Mouse (Mus musculus) kidney, postnatal 0 days (tissue): ENCODE data around the gene 1700011L22Rik. TPM values are rescaled to one million over a fixed set of nuclear protein-coding genes. Genes with fewer than 3 reads are reported as not detected.

ENCODE experiments used
- ATAC-seq: fragments of 200-750 bp; cut with Nextera tagmentation; replicated peaks from 2 replicates; pipeline ENCODE4 v1.8.0; 2017; ENCODE audit warnings: low read depth, moderate number of reproducible peaks, moderate TSS enrichment, moderate library complexity; ENCODE audit not compliant: low FRiP score
- DNase-seq: peaks from one replicate; pipeline ENCODE4 v3.0.0-alpha.2; 2016; ENCODE audit warnings: low spot score
- H3K27ac ChIP-seq: fragments of 300-500 bp; sonication (generic); 2 replicates; pipeline ENCODE4 v1.5.1; 2014; ENCODE audit warnings: mild to moderate bottlenecking
- H3K27me3 ChIP-seq: fragments of 300-500 bp; sonication (generic); 2 replicates; pipeline ENCODE4 v1.6.1; 2014; ENCODE audit warnings: low read length, mixed read lengths; ENCODE audit not compliant: insufficient read depth
- H3K36me3 ChIP-seq: fragments of 300-500 bp; sonication (generic); 2 replicates; pipeline ENCODE4 v1.6.1; 2014; ENCODE audit warnings: low read length, mixed read lengths; ENCODE audit not compliant: insufficient read depth
- H3K4me1 ChIP-seq: fragments of 300-500 bp; sonication (generic); replicated peaks from 2 replicates; pipeline ENCODE4 v1.6.1; 2014; ENCODE audit warnings: antibody characterized with exemption, low read length, mixed read lengths; ENCODE audit not compliant: insufficient read depth
- H3K4me2 ChIP-seq: fragments of 300-500 bp; sonication (generic); 2 replicates; pipeline ENCODE4 v1.6.1; 2014; ENCODE audit warnings: mild to moderate bottlenecking, low read length, moderate library complexity, mixed read lengths
- H3K4me3 ChIP-seq: fragments of 300-500 bp; sonication (generic); replicated peaks from 2 replicates; pipeline ENCODE4 v1.5.1; 2014; ENCODE audit warnings: low read depth, low read length
- H3K9ac ChIP-seq: fragments of 300-500 bp; sonication (generic); 2 replicates; pipeline ENCODE4 v1.6.1; 2014; ENCODE audit warnings: low read depth, low read length
- H3K9me3 ChIP-seq: fragments of 300-500 bp; sonication (generic); replicated peaks from 2 replicates; pipeline ENCODE4 v1.6.1; 2016; ENCODE audit warnings: low read length, inconsistent platforms, mixed read lengths
- CTCF ChIP-seq: IDR thresholded peaks from 2 replicates; pipeline ENCODE4 v1.5.1; 2016; ENCODE audit warnings: antibody characterized with exemption, low read depth, mild to moderate bottlenecking, moderate library complexity
- WGBS: fragments of 180-500 bp; shearing (Covaris S2); extraction: QIAGEN DNeasy Blood & Tissue Kit; methylation state at CpG from one replicate; pipeline ENCODE4 v1.1.7; 2014; 5-methylcytosine and 5-hydroxymethylcytosine counted together
- polyA plus RNA-seq: library from polyadenylated mRNA; unstranded; fragments of >200 nt; fragmentation: Nextera tagmentation; extraction: Ambion mirVana; gene quantifications from 2 replicates; pipeline ENCODE4 v1.2.1, GENCODE M21; 2015

The 1700011L22Rik gene
- polyA plus RNA-seq, 1 experiment from 2014 or later: not detected

- H3K4me2 ChIP-seq: no peak overlapping the region
- DNase-seq: no peak
- H3K4me1 ChIP-seq: peaks cover 25% of the 10 kb centered on the region
- H3K36me3 ChIP-seq: no peaks in the 10 kb centered on the region
- H3K27ac ChIP-seq: no peak overlapping the region
- no peak overlapping the region for H3K4me3 ChIP-seq
- 54% methylated on average over 9 of the region's 9 CpGs for WGBS
- no peaks in the 10 kb centered on the region for H3K9me3 ChIP-seq
- H3K9ac ChIP-seq: no peak overlapping the region
- ATAC-seq: no peak
- H3K27me3 ChIP-seq: no peaks in the 10 kb centered on the region
- no peak for TF ChIP-seq CTCF
Measured at GRCm38 (mm10) chr8:79211630-79212029, 36.7 kb downstream of the 1700011L22Rik start.

- peak overlapping the region; percentile 29 for H3K4me3 ChIP-seq
- peak; percentile 72 for DNase-seq
- peak overlapping the region; percentile 62 for H3K9ac ChIP-seq
- no peaks in the 10 kb centered on the region for H3K36me3 ChIP-seq
- peak overlapping the region; percentile 87 for H3K27ac ChIP-seq
- H3K27me3 ChIP-seq: no peaks in the 10 kb centered on the region
- WGBS: 8% methylated on average over 27 of the region's 27 CpGs
- ATAC-seq: peak; percentile 60
- no peaks in the 10 kb centered on the region for H3K9me3 ChIP-seq
- TF ChIP-seq CTCF: no peak
- H3K4me1 ChIP-seq: peaks cover 25% of the 10 kb centered on the region
- peak overlapping the region; percentile 73 for H3K4me2 ChIP-seq
Measured at GRCm38 (mm10) chr8:79209641-79210358, 38.6 kb downstream of the 1700011L22Rik start.

DNA sequence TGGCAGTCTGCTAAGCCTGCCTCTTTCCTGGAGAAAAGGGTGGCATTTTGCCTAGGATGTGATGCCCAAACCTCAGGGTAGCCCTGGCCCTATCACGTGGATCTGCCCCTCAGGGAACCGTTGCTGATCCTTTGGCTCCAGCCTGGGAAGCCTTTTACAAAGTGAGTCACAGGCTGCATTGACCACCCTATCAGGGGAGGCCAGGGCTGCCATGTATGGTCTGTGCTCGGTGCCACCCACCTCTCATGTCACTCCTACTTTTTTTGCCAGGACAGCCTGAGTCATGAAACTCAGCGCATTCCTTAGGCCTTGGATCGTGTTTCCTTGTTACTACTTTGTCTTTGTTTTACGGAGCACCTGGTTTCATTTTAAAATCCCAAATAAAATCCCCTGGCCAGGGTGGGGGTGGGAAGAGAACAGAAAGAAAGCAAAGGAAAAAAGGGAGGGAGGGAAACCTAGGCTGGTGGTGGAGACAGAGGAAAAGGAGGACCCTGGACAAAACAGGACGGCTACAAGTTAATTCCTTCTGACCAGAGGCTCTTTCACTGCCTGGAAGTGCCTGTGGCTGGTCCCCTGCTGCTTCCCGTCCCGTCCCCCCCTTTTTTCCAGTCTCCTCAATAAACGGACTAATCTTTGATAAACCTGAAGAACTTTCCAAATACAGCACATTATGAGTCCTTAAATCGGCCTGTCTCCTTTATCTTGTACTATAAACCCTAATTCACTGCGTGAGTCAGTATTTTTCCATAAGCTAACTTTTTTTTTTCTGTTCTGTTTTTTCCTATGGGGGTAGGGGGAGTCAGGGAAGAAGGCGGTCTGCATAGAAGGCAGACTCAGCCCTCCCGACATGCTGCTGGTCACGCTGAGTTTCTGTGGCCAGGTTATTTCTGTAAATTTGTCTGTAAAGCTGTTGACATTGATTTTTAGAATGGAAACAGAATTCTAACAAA is 39.4 kb downstream of the 1700011L22Rik start:
- Histone ChIP-seq H3K9ac (peak overlapping the region; percentile 62), H3K4me1 (peaks cover 25% of the 10 kb centered on the region), H3K4me2 (peak overlapping the region; percentile 73), H3K4me3 (0 out of 2 replicates have a peak overlapping the region, but pooled peaks have one; percentile 14), H3K27ac (peak overlapping the region; percentile 87), H3K27me3 (no peaks in the 10 kb centered on the region), H3K9me3 (no peaks in the 10 kb centered on the region), H3K36me3 (no peaks in the 10 kb centered on the region)
- TF ChIP-seq CTCF: no peak
- DNase-seq: peak; percentile 85
- whole genome bisulfite sequencing: 11% methylated on average over 15 of the region's 15 CpGs
- ATAC-seq: peak; percentile 87

DNA sequence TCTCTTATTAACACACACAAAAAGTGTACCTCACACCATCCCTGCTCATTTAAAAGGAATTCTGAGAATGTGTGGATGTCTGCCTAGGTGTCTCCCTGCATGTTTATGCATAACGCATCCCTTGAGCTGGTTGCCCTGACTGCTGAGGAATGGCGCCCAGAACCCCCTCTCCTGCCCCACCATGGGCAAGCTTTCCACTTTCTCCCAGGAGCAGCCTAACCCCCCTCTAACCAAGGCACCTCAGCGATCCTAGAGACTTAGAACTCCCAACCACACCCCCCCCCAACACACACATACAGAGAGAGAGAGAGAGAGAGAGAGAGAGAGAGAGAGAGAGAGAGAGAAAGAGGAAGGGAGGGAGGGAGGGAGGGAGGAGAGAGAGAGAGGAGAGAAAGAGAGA is 40.2 kb downstream of the 1700011L22Rik start:
- WGBS: 45% methylated on average over 3 of the region's 3 CpGs
- H3K9me3 ChIP-seq: no peaks in the 10 kb centered on the region
- no peak overlapping the region for H3K4me3 ChIP-seq
- no peak overlapping the region for H3K9ac ChIP-seq
- H3K4me2 ChIP-seq: no peak overlapping the region
- no peaks in the 10 kb centered on the region for H3K27me3 ChIP-seq
- H3K36me3 ChIP-seq: no peaks in the 10 kb centered on the region
- ATAC-seq (no peak), DNase-seq (no peak)
- peaks cover 25% of the 10 kb centered on the region for H3K4me1 ChIP-seq
- no peak for TF ChIP-seq CTCF
- H3K27ac ChIP-seq: no peak overlapping the region

DNA sequence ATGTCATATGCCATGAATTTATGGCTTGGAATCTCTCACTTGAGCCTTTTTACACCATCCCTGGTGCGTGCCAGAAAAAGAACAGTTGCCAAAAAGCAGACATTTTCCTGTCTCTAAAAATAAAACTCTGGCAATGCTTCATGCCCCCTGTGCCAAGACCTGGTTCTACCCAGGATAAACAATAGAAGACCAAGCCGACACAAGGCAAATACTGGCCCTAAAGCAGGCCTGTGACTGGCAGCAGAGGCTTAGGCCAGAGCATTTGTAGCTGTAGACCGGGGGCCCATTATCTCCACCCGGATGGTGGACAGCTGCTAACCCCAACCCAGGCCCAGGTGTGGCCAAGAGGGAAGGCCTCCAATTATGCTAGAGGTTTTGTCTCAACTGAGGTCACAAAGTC is 41.5 kb downstream of the 1700011L22Rik start:
- TF ChIP-seq CTCF: no peak
- no peaks in the 10 kb centered on the region for H3K36me3 ChIP-seq
- ATAC-seq: no peak
- H3K27ac ChIP-seq: no peak overlapping the region
- 66% methylated on average over 4 of the region's 4 CpGs for WGBS
- H3K9ac ChIP-seq: no peak overlapping the region
- no peaks in the 10 kb centered on the region for H3K27me3 ChIP-seq
- H3K4me1 ChIP-seq: peaks cover 25% of the 10 kb centered on the region
- DNase-seq: no peak
- H3K4me3 ChIP-seq: no peak overlapping the region
- H3K9me3 ChIP-seq: no peaks in the 10 kb centered on the region
- H3K4me2 ChIP-seq: no peak overlapping the region

DNA sequence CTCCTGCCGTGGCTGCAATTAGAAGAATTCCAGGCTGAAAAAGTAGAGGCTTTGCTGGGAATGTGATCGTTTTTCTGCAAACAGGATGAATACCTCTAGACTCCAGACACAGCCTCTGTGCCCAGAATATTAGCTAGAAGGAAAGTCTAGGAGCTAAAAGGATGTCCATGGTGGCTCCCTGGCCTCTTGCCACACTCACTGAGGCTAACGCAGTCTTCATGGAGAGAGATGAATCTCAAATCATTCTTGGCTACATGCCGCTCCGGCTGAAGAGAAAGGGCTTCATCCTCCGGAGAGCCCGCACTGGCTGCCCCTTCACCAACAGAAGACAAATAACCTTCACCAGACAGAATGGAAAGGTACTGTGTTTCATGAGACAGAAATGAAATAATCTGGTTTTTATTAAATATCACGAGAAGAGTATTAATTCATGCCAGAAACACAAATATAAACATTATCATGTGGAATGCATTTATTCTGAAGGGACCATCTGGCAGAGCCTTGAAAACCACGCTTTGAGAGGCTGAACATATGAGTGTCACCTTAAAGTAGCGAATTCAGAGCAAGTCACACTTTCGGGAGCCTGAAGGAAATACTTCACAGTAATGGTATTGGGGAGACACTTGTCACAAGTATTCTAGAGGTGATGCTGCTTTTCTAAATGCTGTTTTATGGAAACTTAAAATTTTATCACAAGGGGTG is 46.8 kb downstream of the 1700011L22Rik start:
- no peak overlapping the region for H3K27ac ChIP-seq
- H3K9me3 ChIP-seq: no peaks in the 10 kb centered on the region
- no peak for TF ChIP-seq CTCF
- H3K9ac ChIP-seq: no peak overlapping the region
- H3K4me3 ChIP-seq: no peak overlapping the region
- no peaks in the 10 kb centered on the region for H3K36me3 ChIP-seq
- WGBS: 75% methylated on average over 11 of the region's 11 CpGs
- DNase-seq (no peak), ATAC-seq (no peak)
- no peaks in the 10 kb centered on the region for H3K4me1 ChIP-seq
- H3K4me2 ChIP-seq: no peak overlapping the region
- H3K27me3 ChIP-seq: no peaks in the 10 kb centered on the region
